Mouse (Mus musculus): ENCODE measurements around the gene Vps37d.
"Not testable (repeated sequence)": the region's sequence is repeated elsewhere in the genome, so short reads cannot be mapped to it uniquely, and the experiment has no call there.

Vps37d gene

DNA sequence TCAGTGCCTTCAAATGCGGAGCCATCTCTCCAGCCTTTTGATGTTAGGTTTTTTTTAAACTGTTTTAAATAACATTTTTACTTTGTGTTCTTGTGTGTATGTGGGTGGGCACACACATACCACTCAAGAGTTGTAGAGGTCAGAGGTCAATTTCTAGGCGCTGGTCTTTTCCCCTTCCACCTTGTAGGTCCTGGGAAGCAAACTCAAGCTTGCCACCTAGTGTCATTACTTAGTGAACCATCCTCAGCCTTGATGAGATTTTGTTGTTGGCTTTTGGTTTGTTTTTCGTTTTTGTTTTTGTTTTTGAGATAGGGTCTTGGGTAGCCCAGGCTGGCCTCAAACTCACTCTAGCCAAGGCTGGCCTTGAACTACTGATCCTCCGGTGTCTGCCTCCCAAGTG, 2.4 kb downstream of the Vps37d start:
- ATAC-seq (ENCODE audit: low TSS enrichment), result no peak

GRCm38 (mm10) chr5:135073349-135074150, 4.5 kb downstream of the Vps37d start:
- ATAC-seq (ENCODE audit: low TSS enrichment), result no peak

DNA sequence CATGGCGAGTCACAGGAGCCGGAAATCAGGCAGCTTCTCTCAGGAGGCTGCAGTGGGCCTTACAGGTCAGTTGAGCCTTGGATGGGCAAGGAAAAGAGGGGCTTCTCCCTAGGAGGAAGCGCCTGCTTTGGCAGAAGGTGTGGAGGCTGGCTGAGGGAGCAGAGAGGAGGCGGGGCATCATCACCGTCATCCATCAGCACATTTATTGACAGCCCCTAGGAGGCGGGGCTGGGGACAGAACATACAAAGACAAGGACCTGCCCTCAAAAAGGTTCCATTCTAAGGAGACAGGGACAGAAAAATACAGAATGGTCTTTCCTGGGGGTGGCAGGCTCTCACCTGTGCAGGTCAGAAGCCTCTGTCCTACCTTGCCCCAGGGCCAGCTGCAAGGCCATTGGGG, 5.3 kb downstream of the Vps37d start:
- no peak for ATAC-seq (ENCODE audit: low TSS enrichment)

DNA sequence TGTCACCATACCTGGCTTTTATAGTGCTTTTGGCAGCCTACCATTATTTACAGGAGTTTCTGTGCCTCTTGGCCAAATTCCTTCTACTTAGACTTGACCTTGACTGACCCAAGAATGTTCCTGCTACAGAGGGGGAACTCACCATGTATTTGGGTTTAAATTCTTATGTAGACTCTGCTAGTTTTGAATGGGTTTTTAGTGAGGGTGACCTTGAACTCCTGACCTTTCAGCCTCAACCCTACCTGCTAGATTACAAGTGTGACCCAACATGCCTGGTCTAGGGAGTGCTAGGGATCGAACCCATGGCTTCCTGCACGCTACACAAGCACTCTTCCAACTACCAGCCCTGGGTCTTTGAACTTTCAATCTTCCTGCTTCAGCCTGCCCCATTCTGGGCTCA, 6.0 kb downstream of the Vps37d start:
- no peak for ATAC-seq (ENCODE audit: low TSS enrichment)

DNA sequence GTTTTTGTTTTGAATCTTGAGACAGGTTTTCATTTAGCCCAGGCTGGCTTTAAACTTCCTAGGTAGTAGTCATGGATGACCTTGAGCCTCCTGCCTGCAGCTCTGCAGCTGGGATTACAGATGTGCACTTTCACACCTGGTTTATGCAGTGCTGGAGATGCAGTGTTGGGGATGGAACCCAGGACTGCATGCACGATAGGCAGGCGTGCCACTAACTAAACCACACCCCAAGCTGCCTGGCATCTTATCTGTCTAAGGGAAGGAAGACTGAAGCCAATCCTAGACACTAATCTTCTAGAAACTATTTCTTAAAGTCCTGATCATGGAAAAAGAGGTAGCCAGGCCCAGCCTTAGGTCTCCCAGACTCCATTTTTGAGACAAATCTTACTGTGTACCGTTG, 7.6 kb downstream of the Vps37d start:
- no peak for ATAC-seq (ENCODE audit: low TSS enrichment)

- no peak for ATAC-seq (ENCODE audit: low TSS enrichment)
Observed at GRCm38 (mm10) chr5:135066008-135066407, 12.1 kb downstream of the Vps37d start.

GRCm38 (mm10) chr5:135064909-135065446, 13.1 kb downstream of the Vps37d start, which contains the start of gene Bud23:
TSS of gene Bud23 (minus strand) at chr5:135064959.
- not testable (repeated sequence) for ATAC-seq (ENCODE audit: low TSS enrichment)

GRCm38 (mm10) chr5:135064382-135064766, 13.7 kb downstream of the Vps37d start:
- ATAC-seq (ENCODE audit: low TSS enrichment), result peak; percentile 33; the same call in 1 of the 2 replicates

DNA sequence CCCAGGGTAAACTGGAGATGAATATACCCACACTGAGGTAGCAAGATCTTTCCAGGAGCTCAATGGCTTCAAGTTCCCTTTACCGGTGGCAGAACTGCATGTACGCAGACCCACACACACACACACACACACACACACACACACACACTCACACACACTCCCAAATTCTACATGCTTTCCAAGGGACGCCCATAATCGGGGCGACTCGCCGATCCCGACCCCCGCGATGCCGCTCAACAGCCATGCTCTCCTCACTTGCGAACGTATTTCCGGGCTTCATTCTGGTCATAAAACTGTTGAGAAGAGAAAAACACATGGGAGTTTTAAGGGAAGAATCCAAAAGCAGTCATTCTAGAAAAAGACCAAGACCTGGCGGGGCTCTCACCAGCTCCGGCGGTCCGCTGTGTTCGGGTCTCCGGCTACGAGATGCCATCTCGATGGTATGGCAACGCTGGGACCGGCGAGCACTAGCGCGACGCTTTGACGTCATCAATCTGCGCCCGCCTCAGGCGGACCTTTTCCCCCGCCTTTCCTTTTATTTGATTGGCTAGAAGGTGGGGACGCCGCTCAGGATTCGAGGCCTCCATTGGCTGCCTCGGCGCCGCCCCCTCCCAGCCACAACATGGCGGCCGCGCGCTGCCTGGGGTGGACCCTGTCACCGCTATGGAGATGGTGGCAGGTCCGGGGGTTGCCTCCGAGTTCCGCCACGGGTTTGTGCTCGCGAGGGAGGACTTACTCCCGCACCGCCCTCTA, 14.3 kb downstream of the Vps37d start, which contains the start of gene Dnajc30:
TSS of gene Dnajc30 (plus strand) at position 574 of the 753 bp plus-strand sequence.
- peak; percentile 97 for ATAC-seq (ENCODE audit: low TSS enrichment)

- no peak for ATAC-seq (ENCODE audit: low TSS enrichment)
Observed at GRCm38 (mm10) chr5:135053356-135053755, 24.7 kb downstream of the Vps37d start.

GRCm38 (mm10) chr5:135049268-135049667, 28.8 kb downstream of the Vps37d start:
- not testable (repeated sequence) for ATAC-seq (ENCODE audit: low TSS enrichment)

GRCm38 (mm10) chr5:135048539-135048938, 29.5 kb downstream of the Vps37d start:
- no peak for ATAC-seq (ENCODE audit: low TSS enrichment)

DNA sequence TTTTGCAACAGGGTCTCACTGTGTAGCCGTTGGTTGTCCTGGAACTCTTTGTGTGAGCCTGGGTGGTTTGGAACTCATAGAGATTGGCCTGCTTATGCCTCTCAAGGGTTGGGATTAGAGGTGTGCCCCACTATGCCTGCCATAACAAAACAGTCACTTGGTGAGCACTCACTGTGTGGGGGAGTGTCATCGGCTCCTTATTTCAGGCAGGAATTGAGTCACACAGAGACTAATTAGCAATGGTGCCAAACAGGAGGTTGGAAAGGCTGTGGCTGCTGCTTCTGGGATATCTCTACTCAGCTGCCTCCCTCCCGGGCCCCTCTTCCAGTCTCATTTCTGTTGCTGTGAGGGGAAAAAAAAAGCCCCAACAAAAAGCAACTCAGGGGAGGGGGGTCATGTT, 33.5 kb downstream of the Vps37d start:
- peak; percentile 60; the same call in 1 of the 2 replicates for ATAC-seq (ENCODE audit: low TSS enrichment)

GRCm38 (mm10) chr5:135042105-135042788, 35.8 kb downstream of the Vps37d start:
- no peak for ATAC-seq (ENCODE audit: low TSS enrichment)

DNA sequence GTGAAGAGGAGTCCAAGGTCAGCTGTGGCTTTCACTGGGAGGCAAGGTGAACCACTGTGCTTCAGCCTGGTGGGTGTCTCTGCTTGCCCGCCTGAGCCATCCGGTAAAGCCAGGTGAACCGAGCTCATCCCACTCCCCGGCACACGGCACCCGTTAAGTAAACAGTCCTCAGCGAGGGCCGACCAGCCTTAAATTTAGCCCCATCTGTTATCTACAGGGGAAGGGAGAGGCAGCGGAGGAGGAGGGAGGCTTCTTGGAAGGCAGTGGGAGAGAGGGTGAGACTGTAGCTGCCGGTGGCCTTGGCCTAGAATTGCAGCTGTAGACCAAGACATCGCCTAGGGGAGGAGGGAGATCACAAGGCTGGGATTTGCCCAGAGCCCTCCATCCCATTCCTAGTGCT, 37.3 kb downstream of the Vps37d start:
- peak; percentile 42 for ATAC-seq (ENCODE audit: low TSS enrichment)

DNA sequence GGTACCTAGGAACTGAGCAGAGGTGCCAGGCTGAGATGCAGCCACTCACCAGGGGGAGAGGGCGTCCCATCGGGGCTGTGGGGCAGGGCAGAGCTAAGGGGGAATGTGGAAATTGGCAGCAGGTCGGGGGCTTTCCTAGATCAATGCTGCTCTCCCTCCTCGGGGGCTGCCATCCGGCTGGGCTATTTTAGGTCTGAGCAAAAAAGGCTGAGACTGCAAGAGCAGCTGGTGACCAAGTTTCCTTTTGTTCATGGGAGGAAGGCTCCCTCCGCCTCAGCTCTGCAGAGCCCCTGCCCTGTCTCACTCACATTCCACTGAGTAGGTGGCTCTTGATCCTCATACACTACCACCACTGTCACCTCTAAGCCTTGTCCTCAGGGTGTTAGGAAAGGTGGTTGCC, 38.0 kb downstream of the Vps37d start:
- peak; percentile 36 for ATAC-seq (ENCODE audit: low TSS enrichment)

DNA sequence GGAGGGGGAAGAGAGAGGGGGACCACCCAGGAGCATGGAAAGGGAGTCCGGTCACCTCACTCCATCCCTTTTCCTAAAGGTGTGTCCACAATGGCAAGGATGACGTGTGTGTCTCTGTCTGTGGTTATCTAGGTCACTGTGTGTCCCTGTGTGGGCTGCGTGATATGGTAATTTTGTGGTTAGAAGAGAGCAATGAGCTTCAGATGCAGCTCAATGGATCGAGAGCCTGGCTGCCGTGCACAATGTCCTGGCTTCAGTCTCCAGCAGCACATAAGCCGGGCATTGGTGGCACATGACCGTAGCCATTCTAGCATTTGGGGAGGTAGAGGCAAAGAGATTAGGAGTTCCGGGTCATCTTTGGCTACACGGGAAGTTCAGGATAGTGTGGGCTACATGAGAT, 38.5 kb downstream of the Vps37d start:
- peak; percentile 28 for ATAC-seq (ENCODE audit: low TSS enrichment)

GRCm38 (mm10) chr5:135037946-135038345, 40.1 kb downstream of the Vps37d start:
- ATAC-seq (ENCODE audit: low TSS enrichment), result no peak

- peak; percentile 66 for ATAC-seq (ENCODE audit: low TSS enrichment)
Observed at GRCm38 (mm10) chr5:135035608-135036359, 42.3 kb downstream of the Vps37d start.

DNA sequence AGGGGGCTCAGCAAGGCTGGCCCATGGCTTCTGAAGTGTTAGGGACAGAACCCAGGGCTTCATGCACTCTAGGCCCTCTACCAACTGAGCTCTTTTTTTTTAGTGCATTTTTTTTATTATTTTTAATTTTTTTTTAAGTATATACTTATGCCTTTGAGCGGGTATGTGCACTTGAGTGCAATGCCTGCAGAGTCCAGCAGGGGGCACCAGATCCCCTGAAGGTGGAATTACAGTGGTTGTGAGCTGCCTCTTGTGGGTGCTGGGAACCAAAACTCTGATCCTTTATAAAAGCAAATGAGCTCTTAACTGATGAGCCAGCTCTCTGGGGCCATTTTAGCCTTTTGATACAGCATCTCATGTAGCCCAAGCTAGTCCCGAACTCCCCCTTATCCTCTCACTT, 43.5 kb downstream of the Vps37d start:
- no peak for ATAC-seq (ENCODE audit: low TSS enrichment)

GRCm38 (mm10) chr5:135032581-135032980, 45.5 kb downstream of the Vps37d start:
- no peak for ATAC-seq (ENCODE audit: low TSS enrichment)
